Mouse (Mus musculus) lung, embryonic 14.5 days (tissue): Measurements from ENCODE around the gene Nlrp10. TPM values are rescaled to one million over a fixed set of nuclear protein-coding genes. Genes with fewer than 3 reads are reported as not detected.

Source experiments
- ATAC-seq: fragments of 200-750 bp; cut with Nextera tagmentation; 2 replicates; pipeline ENCODE4 v1.8.0; 2017; ENCODE audit warnings: mild to moderate bottlenecking, moderate TSS enrichment, moderate library complexity; ENCODE audit not compliant: insufficient read depth
- DNase-seq: peaks from one replicate; pipeline ENCODE4 v3.0.0-alpha.2; 2015
- H3K27ac ChIP-seq: fragments of 300-500 bp; sonication (generic); 2 replicates; pipeline ENCODE4 v1.5.1; 2014; ENCODE audit warnings: low read depth, mild to moderate bottlenecking, moderate library complexity
- H3K27me3 ChIP-seq: fragments of 300-500 bp; sonication (generic); 2 replicates; pipeline ENCODE4 v1.6.1; 2014; ENCODE audit warnings: low read length, control low read depth; ENCODE audit not compliant: insufficient read depth
- H3K36me3 ChIP-seq: fragments of 300-500 bp; sonication (generic); 2 replicates; pipeline ENCODE4 v1.6.1; 2014; ENCODE audit warnings: control low read depth; ENCODE audit not compliant: insufficient read depth
- H3K4me1 ChIP-seq: fragments of 300-500 bp; sonication (generic); 2 replicates; pipeline ENCODE4 v1.6.1; 2014; ENCODE audit warnings: antibody characterized with exemption, control low read depth; ENCODE audit not compliant: insufficient read depth
- H3K4me2 ChIP-seq: fragments of 300-500 bp; sonication (generic); 2 replicates; pipeline ENCODE4 v1.6.1; 2014; ENCODE audit warnings: mild to moderate bottlenecking
- H3K4me3 ChIP-seq: fragments of 300-500 bp; sonication (generic); 2 replicates; pipeline ENCODE4 v1.5.1; 2014; ENCODE audit warnings: low read depth, low read length
- H3K9ac ChIP-seq: fragments of 300-500 bp; sonication (generic); 2 replicates; pipeline ENCODE4 v1.6.1; 2014
- H3K9me3 ChIP-seq: fragments of 300-500 bp; sonication (generic); 2 replicates; pipeline ENCODE4 v1.6.1; 2016; ENCODE audit warnings: low read depth, low read length, control low read depth
- CTCF ChIP-seq: IDR thresholded peaks from 2 replicates; pipeline ENCODE4 v1.5.1; 2016; ENCODE audit warnings: antibody characterized with exemption, low read depth
- WGBS: fragments of 180-500 bp; shearing (Covaris S2); extraction: QIAGEN DNeasy Blood & Tissue Kit; methylation state at CpG from one replicate; pipeline ENCODE4 v1.1.7; 2014; 5-methylcytosine and 5-hydroxymethylcytosine counted together
- polyA plus RNA-seq: library from polyadenylated mRNA; unstranded; fragments of >200 nt; fragmentation: Nextera tagmentation; extraction: Ambion mirVana; gene quantifications from 2 replicates; pipeline ENCODE4 v1.2.1, GENCODE M21; 2014

Nlrp10 gene
- polyA plus RNA-seq, 1 experiment from 2014 or later, result 0.22 TPM

DNA sequence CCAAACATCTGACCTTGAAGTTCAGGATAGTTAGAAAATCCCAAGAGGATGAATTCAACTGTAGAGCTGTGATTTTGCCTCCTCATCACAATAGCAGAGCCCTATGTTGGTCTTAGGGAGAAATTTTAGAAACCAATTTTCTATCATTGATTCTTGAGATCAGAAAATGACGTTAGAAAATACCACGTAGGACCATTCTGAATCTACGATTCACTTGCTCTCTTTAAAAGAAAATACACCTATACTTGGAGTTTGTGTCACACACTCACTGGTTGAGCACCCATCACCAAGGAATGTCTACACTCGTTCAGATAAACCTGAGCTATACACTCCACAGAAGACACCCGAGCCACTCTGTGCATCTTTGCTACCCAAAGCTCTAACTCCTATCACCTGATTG, 35.7 kb downstream of the Nlrp10 start, which contains the start of gene Olfr519:
Gene Olfr519 (minus strand): TSS at position 101 of the 400 bp plus-strand sequence.
- no peak for ATAC-seq
- H3K9me3 ChIP-seq, result no peaks in the 10 kb centered on the region
- no peak for TF ChIP-seq CTCF

GRCm38 (mm10) chr7:108884906-108885305, 45.1 kb downstream of the Nlrp10 start, which contains the start of gene Olfr518:
Olfr518 (minus strand) TSS chr7:108885006.
- no peak for TF ChIP-seq CTCF
- H3K4me2 ChIP-seq, result no peak within 1 kb of the TSS
- H3K9me3 ChIP-seq, result no peaks in the 10 kb centered on the region
- no peak within 1 kb of the TSS for H3K9ac ChIP-seq
- H3K36me3 ChIP-seq, result no peaks in the 10 kb centered on the region
- no peak within 1 kb of the TSS for H3K27ac ChIP-seq
- no peaks in the 10 kb centered on the region for H3K4me1 ChIP-seq
- 73% methylated on average over 4 of the region's 4 CpGs for WGBS
- no peak within 1 kb of the TSS for H3K4me3 ChIP-seq
- no peak for DNase-seq
- no peak for ATAC-seq
- no peaks in the 10 kb centered on the region for H3K27me3 ChIP-seq

More for the DNA sequence above, 35.7 kb downstream of the Nlrp10 start, which contains the start of gene Olfr519:
- Histone ChIP-seq H3K4me2 (no peak within 1 kb of the TSS), H3K27ac (no peak within 1 kb of the TSS), H3K4me3 (no peak within 1 kb of the TSS), H3K36me3 (no peaks in the 10 kb centered on the region), H3K4me1 (no peaks in the 10 kb centered on the region), H3K27me3 (no peaks in the 10 kb centered on the region), H3K9ac (no peak within 1 kb of the TSS)
- DNase-seq, result no peak
- 81% methylated on average over 5 of the region's 5 CpGs for WGBS

- Histone ChIP-seq H3K36me3 (no peaks in the 10 kb centered on the region), H3K9ac (no peak within 1 kb of the TSS), H3K27me3 (no peaks in the 10 kb centered on the region), H3K4me1 (no peaks in the 10 kb centered on the region), H3K9me3 (no peaks in the 10 kb centered on the region), H3K4me2 (no peak within 1 kb of the TSS), H3K27ac (no peak within 1 kb of the TSS), H3K4me3 (no peak within 1 kb of the TSS)
- TF ChIP-seq CTCF, result no peak
- ATAC-seq, result no peak
- no peak for DNase-seq
- WGBS, result 60% methylated on average over 2 of the region's 2 CpGs
These were observed 57.7 kb downstream of the Nlrp10 start, which contains the start of gene Olfr517 for GRCm38 (mm10) chr7:108872279-108872678. Olfr517 (minus strand) TSS chr7:108872379.

Other genes with a start within 250 kb of the Nlrp10 start
- gene Olfr512, start 216.9 kb downstream of the Nlrp10 start, polyA plus RNA-seq, result not detected in 2 replicates
- not detected in 2 replicates for gene Olfr513, start 179.2 kb downstream of the Nlrp10 start, polyA plus RNA-seq
- not detected in 2 replicates for gene Olfr514, start 104.2 kb downstream of the Nlrp10 start, polyA plus RNA-seq
- gene Olfr516, start 79.6 kb downstream of the Nlrp10 start, polyA plus RNA-seq, result not detected in 2 replicates
- not detected in 2 replicates for gene Olfr517, start 57.8 kb downstream of the Nlrp10 start, polyA plus RNA-seq
- not detected in 2 replicates for gene Olfr518, start 45.2 kb downstream of the Nlrp10 start, polyA plus RNA-seq
- not detected in 2 replicates for gene Olfr519, start 35.8 kb downstream of the Nlrp10 start, polyA plus RNA-seq
- gene Eif3f, start 4.2 kb upstream of the Nlrp10 start, polyA plus RNA-seq, result 108 and 119 TPM in 2 replicates
- 2.0 and 2.2 TPM in 2 replicates for gene Tub, start 20.2 kb upstream of the Nlrp10 start, polyA plus RNA-seq
- gene Ric3, start 153.2 kb upstream of the Nlrp10 start, polyA plus RNA-seq, result 1.1 and 1.7 TPM in 2 replicates
- 11.8 and 15.0 TPM in 2 replicates for gene Lmo1, start 245.0 kb upstream of the Nlrp10 start, polyA plus RNA-seq